Mouse (Mus musculus): Measurements from ENCODE around the gene Gm16181. TPM values are rescaled to one million over a fixed set of nuclear protein-coding genes. Genes with fewer than 3 reads are reported as not detected.

Gene Gm16181
- polyA plus RNA-seq, 1 experiment: not detected

- Histone ChIP-seq H3K27me3 (ENCODE audit: control insufficient read depth, insufficient read depth, low read length) (peaks cover 2% of the 10 kb centered on the region; the same call in 1 of the 2 replicates), H3K36me3 (ENCODE audit: control insufficient read depth, insufficient read depth, low read length) (no peaks in the 10 kb centered on the region), H3K27ac (ENCODE audit: control insufficient read depth, insufficient read depth, low read length) (no peak overlapping the region), H3K4me3 (ENCODE audit: control insufficient read depth, insufficient read depth, low read length) (no peak overlapping the region), H3K4me1 (replicated peaks; ENCODE audit: control insufficient read depth, insufficient read depth, low read length) (peaks cover 3% of the 10 kb centered on the region; the same call in 1 of the 2 replicates)
- TF ChIP-seq POLR2A (IDR thresholded peaks at IDR 0.05; ENCODE audit: control insufficient read depth, extremely low read depth, insufficient read depth, low read length, poor library complexity) (no peak), CTCF (IDR thresholded peaks at IDR 0.05; ENCODE audit: borderline replicate concordance, control insufficient read depth, extremely low read depth, insufficient read depth, low read length, poor library complexity) (no peak)
- DNase-seq: no peak
- 94% methylated on average over 3 of the region's 3 CpGs for WGBS
Measured at GRCm38 (mm10) chr17:35272249-35272648, 51.6 kb downstream of the Gm16181 start.

Other genes with a start within 250 kb of the Gm16181 start
- 10.0 and 12.2 TPM in 2 replicates for gene Hspa1a, start 248.7 kb upstream of the Gm16181 start, polyA plus RNA-seq (2012; rRNA removed)
- gene Hspa1l, start 248.1 kb upstream of the Gm16181 start, polyA plus RNA-seq (2012; rRNA removed): 0.06 and 0.28 TPM in 2 replicates
- gene Lsm2, start 239.0 kb upstream of the Gm16181 start, polyA plus RNA-seq (2012; rRNA removed): 207 and 265 TPM in 2 replicates
- 404 and 545 TPM in 2 replicates for gene Vars, start 219.8 kb upstream of the Gm16181 start, polyA plus RNA-seq (2012; rRNA removed)
- 1.1 and 1.5 TPM in 2 replicates for gene Vwa7, start 204.3 kb upstream of the Gm16181 start, polyA plus RNA-seq (2012; rRNA removed)
- gene Sapcd1, start 192.8 kb upstream of the Gm16181 start, polyA plus RNA-seq (2012; rRNA removed): 12.3 and 18.3 TPM in 2 replicates
- gene Msh5, start 174.1 kb upstream of the Gm16181 start, polyA plus RNA-seq (2012; rRNA removed): 15.5 and 20.0 TPM in 2 replicates
- 316 and 321 TPM in 2 replicates for gene Clic1, start 170.9 kb upstream of the Gm16181 start, polyA plus RNA-seq (2012; rRNA removed)
- gene Ddah2, start 161.8 kb upstream of the Gm16181 start, polyA plus RNA-seq (2012; rRNA removed): 54.0 and 55.3 TPM in 2 replicates
- 3.6 and 5.0 TPM in 2 replicates for gene Ly6g6c, start 155.4 kb upstream of the Gm16181 start, polyA plus RNA-seq (2012; rRNA removed)
- gene Mpig6b, start 154.7 kb upstream of the Gm16181 start, polyA plus RNA-seq (2012; rRNA removed): 0.18 and 0.20 TPM in 2 replicates
- 2.3 and 3.4 TPM in 2 replicates for gene Ly6g6e, start 143.9 kb upstream of the Gm16181 start, polyA plus RNA-seq (2012; rRNA removed)
- gene Ly6g6d, start 142.8 kb upstream of the Gm16181 start, polyA plus RNA-seq (2012; rRNA removed): 0.59 and 1.5 TPM in 2 replicates
- 0.66 and 1.3 TPM in 2 replicates for gene Ly6g6f, start 135.2 kb upstream of the Gm16181 start, polyA plus RNA-seq (2012; rRNA removed)
- 191 and 202 TPM in 2 replicates for gene Abhd16a, start 131.6 kb upstream of the Gm16181 start, polyA plus RNA-seq (2012; rRNA removed)
- 0.27 TPM in 1 of 2 replicates, not detected in the other for gene Ly6g5c, start 112.6 kb upstream of the Gm16181 start, polyA plus RNA-seq (2012; rRNA removed)
- 5.9 and 8.3 TPM in 2 replicates for gene Ly6g5b, start 105.4 kb upstream of the Gm16181 start, polyA plus RNA-seq (2012; rRNA removed)
- 35.2 and 37.8 TPM in 2 replicates for gene Gpank1, start 99.4 kb upstream of the Gm16181 start, polyA plus RNA-seq (2012; rRNA removed)
- 500 and 515 TPM in 2 replicates for gene Csnk2b, start 98.8 kb upstream of the Gm16181 start, polyA plus RNA-seq (2012; rRNA removed)
- gene D17H6S53E, start 94.5 kb upstream of the Gm16181 start, polyA plus RNA-seq (2012; rRNA removed): 12.9 and 16.0 TPM in 2 replicates
- 0.55 and 0.85 TPM in 2 replicates for gene Apom, start 88.8 kb upstream of the Gm16181 start, polyA plus RNA-seq (2012; rRNA removed)
- 411 TPM in 2 replicates for gene Bag6, start 85.7 kb upstream of the Gm16181 start, polyA plus RNA-seq (2012; rRNA removed)
- gene Prrc2a, start 55.9 kb upstream of the Gm16181 start, polyA plus RNA-seq (2012; rRNA removed): 770 and 778 TPM in 2 replicates
- 5.4 and 8.9 TPM in 2 replicates for gene Aif1, start 44.8 kb upstream of the Gm16181 start, polyA plus RNA-seq (2012; rRNA removed)
- 30.7 and 49.6 TPM in 2 replicates for gene Lst1, start 32.4 kb upstream of the Gm16181 start, polyA plus RNA-seq (2012; rRNA removed)
- 358 and 375 TPM in 2 replicates for gene Ltb, start 26.4 kb upstream of the Gm16181 start, polyA plus RNA-seq (2012; rRNA removed)
- 11.3 and 11.4 TPM in 2 replicates for gene Tnf, start 18.8 kb upstream of the Gm16181 start, polyA plus RNA-seq (2012; rRNA removed)
- 14.4 and 14.5 TPM in 2 replicates for gene Lta, start 15.5 kb upstream of the Gm16181 start, polyA plus RNA-seq (2012; rRNA removed)
- gene Atp6v1g2, start 12.8 kb downstream of the Gm16181 start, polyA plus RNA-seq (2012; rRNA removed): 7.9 TPM in 2 replicates
- gene Nfkbil1, start 15.0 kb downstream of the Gm16181 start, polyA plus RNA-seq (2012; rRNA removed): 34.2 and 41.3 TPM in 2 replicates
- 778 and 831 TPM in 2 replicates for gene Ddx39b, start 20.9 kb downstream of the Gm16181 start, polyA plus RNA-seq (2012; rRNA removed)
- gene H2-D1, start 41.9 kb downstream of the Gm16181 start, polyA plus RNA-seq (2012; rRNA removed): 873 and 1,061 TPM in 2 replicates
- gene H2-Q1, start 99.6 kb downstream of the Gm16181 start, polyA plus RNA-seq (2012; rRNA removed): 4.6 and 6.7 TPM in 2 replicates
- 142 and 170 TPM in 2 replicates for gene H2-Q2, start 121.4 kb downstream of the Gm16181 start, polyA plus RNA-seq (2012; rRNA removed)
- 272 and 274 TPM in 2 replicates for gene H2-Q4, start 158.8 kb downstream of the Gm16181 start, polyA plus RNA-seq (2012; rRNA removed)
- gene H2-Q6, start 204.0 kb downstream of the Gm16181 start, polyA plus RNA-seq (2012; rRNA removed): 115 and 165 TPM in 2 replicates
- 412 and 617 TPM in 2 replicates for gene H2-Q7, start 218.3 kb downstream of the Gm16181 start, polyA plus RNA-seq (2012; rRNA removed)
- 15.3 and 18.6 TPM in 2 replicates for gene H2-Q10, start 249.3 kb downstream of the Gm16181 start, polyA plus RNA-seq (2012; rRNA removed)

Data from thymus, adult 2 months (tissue).